Mouse (Mus musculus) heart, postnatal 0 days (tissue): Measurements from ENCODE around the gene Shisa6.

Experiments used
- CTCF ChIP-seq: IDR thresholded peaks from 2 replicates; pipeline ENCODE4 v1.5.1; 2016; ENCODE audit warnings: antibody characterized with exemption, control low read depth, low read depth
- EP300 ChIP-seq: IDR thresholded peaks from 2 replicates; pipeline ENCODE4 v1.6.1; 2016; ENCODE audit warnings: antibody characterized with exemption, low read depth

GRCm38 (mm10) chr11:66359811-66360210 is 166.0 kb downstream of the Shisa6 start:
- TF ChIP-seq CTCF: no peak
- no peak for TF ChIP-seq EP300
